Mouse (Mus musculus) lung, postnatal 0 days (tissue): ENCODE data around the gene Eaf2.

Experiments
- CTCF ChIP-seq: IDR thresholded peaks from 2 replicates; pipeline ENCODE4 v1.5.1; 2016; ENCODE audit warnings: antibody characterized with exemption, mild to moderate bottlenecking
- EP300 ChIP-seq: IDR thresholded peaks from 2 replicates; pipeline ENCODE4 v1.6.1; 2016; ENCODE audit warnings: antibody characterized with exemption, mild to moderate bottlenecking, control low read depth

DNA sequence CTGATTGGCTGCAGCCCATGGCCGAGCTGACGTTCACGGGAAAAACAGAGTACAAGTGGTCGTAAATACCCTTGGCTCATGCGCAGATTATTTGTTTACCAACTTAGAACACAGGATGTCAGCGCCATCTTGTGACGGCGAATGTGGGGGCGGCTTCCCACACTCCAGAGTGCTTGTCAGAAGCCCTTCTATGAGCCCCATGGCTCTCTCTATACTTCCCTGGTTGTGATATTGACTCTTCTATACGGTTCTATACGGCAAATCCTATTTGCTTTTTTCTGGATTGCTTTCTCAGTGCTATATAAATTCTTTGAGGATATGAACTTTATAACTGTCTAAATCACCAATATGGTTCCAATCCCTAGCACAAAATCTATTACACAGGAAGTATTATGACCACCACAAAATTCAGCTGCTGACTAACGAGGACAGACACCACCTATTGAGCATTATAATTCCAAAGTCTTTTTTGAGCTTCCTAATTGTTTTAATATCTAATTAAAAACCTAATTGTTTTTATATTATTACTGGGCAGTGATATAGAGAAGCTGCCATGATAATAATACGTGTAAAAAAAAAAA lies 104.5 kb downstream of the Eaf2 start:
- TF ChIP-seq EP300 (no peak), CTCF (no peak)
